Mouse (Mus musculus): ENCODE measurements around the gene Fgfr3. TPM values are rescaled to one million over a fixed set of nuclear protein-coding genes. Genes with fewer than 3 reads are reported as not detected.

Gene Fgfr3
- polyA plus RNA-seq, 1 experiment: 2.7 TPM

- Histone ChIP-seq H3K27me3 (ENCODE audit: control insufficient read depth, insufficient read depth, insufficient read length) (peaks cover 65% of the 10 kb centered on the region), H3K4me3 (no peak overlapping the region), H3ac (ENCODE audit: control insufficient read depth, insufficient read length) (no peak overlapping the region), H3K79me2 (ENCODE audit: control insufficient read depth, insufficient read depth) (no peaks in the 10 kb centered on the region), H3K36me3 (ENCODE audit: control insufficient read depth, insufficient read depth) (no peaks in the 10 kb centered on the region), H3K4me2 (ENCODE audit: low read depth) (no peak overlapping the region)
- no peak for TF ChIP-seq MYOG (IDR thresholded peaks at IDR 0.05; ENCODE audit: control insufficient read depth in 1 of 3, insufficient read depth in 1 of 3, insufficient read length in 2 of 3, low read depth in 2 of 3)
- no peak for TF ChIP-seq SRF (IDR thresholded peaks at IDR 0.05; ENCODE audit: control insufficient read depth, insufficient read length, low read depth)
- TF ChIP-seq MAX (IDR thresholded peaks at IDR 0.05; ENCODE audit: low read depth): no peak
- TF ChIP-seq REST (IDR thresholded peaks at IDR 0.05; ENCODE audit: insufficient read depth, insufficient read length): no peak
- no peak for TF ChIP-seq TCF12 (IDR thresholded peaks at IDR 0.05; ENCODE audit: insufficient read depth, poor library complexity, severe bottlenecking)
- TF ChIP-seq POLR2AphosphoS2 (IDR thresholded peaks at IDR 0.05; ENCODE audit: insufficient read length, low read depth): no peak
- TF ChIP-seq CEBPB (IDR thresholded peaks at IDR 0.05; ENCODE audit: insufficient read depth, poor library complexity, severe bottlenecking): no peak
- no peak for TF ChIP-seq USF1 (IDR thresholded peaks at IDR 0.05; ENCODE audit: low read depth)
- no peak for TF ChIP-seq POLR2A (IDR thresholded peaks at IDR 0.05; ENCODE audit: insufficient read length, low read depth)
- TF ChIP-seq MYOD1 (IDR thresholded peaks at IDR 0.05; ENCODE audit: control insufficient read depth in 1 of 3, insufficient read length in 2 of 3, low read depth in 2 of 3): no peak
Measured at GRCm38 (mm10) chr5:33706350-33706629, 15.2 kb upstream of the Fgfr3 start.

GRCm38 (mm10) chr5:33707163-33707562 is 14.3 kb upstream of the Fgfr3 start:
- no peaks in the 10 kb centered on the region for H3K79me2 ChIP-seq (ENCODE audit: control insufficient read depth, insufficient read depth)
- H3K4me3 ChIP-seq: no peak overlapping the region
- no peak for TF ChIP-seq USF1 (IDR thresholded peaks at IDR 0.05; ENCODE audit: low read depth)
- no peak for TF ChIP-seq MAX (IDR thresholded peaks at IDR 0.05; ENCODE audit: low read depth)
- no peak for TF ChIP-seq SRF (IDR thresholded peaks at IDR 0.05; ENCODE audit: control insufficient read depth, insufficient read length, low read depth)
- no peak for TF ChIP-seq E2F4 (IDR thresholded peaks at IDR 0.05; ENCODE audit: insufficient read depth)
- no peak for TF ChIP-seq POLR2AphosphoS2 (IDR thresholded peaks at IDR 0.05; ENCODE audit: insufficient read length, low read depth)
- TF ChIP-seq POLR2A (IDR thresholded peaks at IDR 0.05; ENCODE audit: insufficient read length, low read depth): no peak
- TF ChIP-seq CEBPB (IDR thresholded peaks at IDR 0.05; ENCODE audit: insufficient read depth, poor library complexity, severe bottlenecking): no peak
- TF ChIP-seq MYOG (IDR thresholded peaks at IDR 0.05; ENCODE audit: control insufficient read depth in 1 of 3, insufficient read depth in 1 of 3, insufficient read length in 2 of 3, low read depth in 2 of 3): no peak
- peaks cover 59% of the 10 kb centered on the region for H3K27me3 ChIP-seq (ENCODE audit: control insufficient read depth, insufficient read depth, insufficient read length)
- H3ac ChIP-seq (ENCODE audit: control insufficient read depth, insufficient read length): no peak overlapping the region
- no peaks in the 10 kb centered on the region for H3K36me3 ChIP-seq (ENCODE audit: control insufficient read depth, insufficient read depth)
- no peak overlapping the region for H3K4me2 ChIP-seq (ENCODE audit: low read depth)

GRCm38 (mm10) chr5:33709037-33709436 is 12.4 kb upstream of the Fgfr3 start:
- H3ac ChIP-seq (ENCODE audit: control insufficient read depth, insufficient read length): no peak overlapping the region
- H3K27me3 ChIP-seq (ENCODE audit: control insufficient read depth, insufficient read depth, insufficient read length): peaks cover 68% of the 10 kb centered on the region
- no peaks in the 10 kb centered on the region for H3K79me2 ChIP-seq (ENCODE audit: control insufficient read depth, insufficient read depth)
- no peak for TF ChIP-seq E2F4 (IDR thresholded peaks at IDR 0.05; ENCODE audit: insufficient read depth)
- no peak for TF ChIP-seq MYOD1 (IDR thresholded peaks at IDR 0.05; ENCODE audit: control insufficient read depth in 1 of 3, insufficient read length in 2 of 3, low read depth in 2 of 3)
- no peak for TF ChIP-seq USF1 (IDR thresholded peaks at IDR 0.05; ENCODE audit: low read depth)
- TF ChIP-seq MAX (IDR thresholded peaks at IDR 0.05; ENCODE audit: low read depth): no peak
- no peak for TF ChIP-seq SRF (IDR thresholded peaks at IDR 0.05; ENCODE audit: control insufficient read depth, insufficient read length, low read depth)
- no peak for TF ChIP-seq CEBPB (IDR thresholded peaks at IDR 0.05; ENCODE audit: insufficient read depth, poor library complexity, severe bottlenecking)
- no peak for TF ChIP-seq MYOG (IDR thresholded peaks at IDR 0.05; ENCODE audit: control insufficient read depth in 1 of 3, insufficient read depth in 1 of 3, insufficient read length in 2 of 3, low read depth in 2 of 3)
- no peak for TF ChIP-seq TCF12 (IDR thresholded peaks at IDR 0.05; ENCODE audit: insufficient read depth, poor library complexity, severe bottlenecking)
- no peak overlapping the region for H3K4me2 ChIP-seq (ENCODE audit: low read depth)
- H3K36me3 ChIP-seq (ENCODE audit: control insufficient read depth, insufficient read depth): no peaks in the 10 kb centered on the region
- H3K4me3 ChIP-seq: no peak overlapping the region

GRCm38 (mm10) chr5:33712550-33712949 is 8.9 kb upstream of the Fgfr3 start:
- Histone ChIP-seq H3K4me3 (no peak overlapping the region), H3K27me3 (ENCODE audit: control insufficient read depth, insufficient read depth, insufficient read length) (peaks cover 37% of the 10 kb centered on the region), H3K4me2 (ENCODE audit: low read depth) (no peak overlapping the region), H3K79me2 (ENCODE audit: control insufficient read depth, insufficient read depth) (no peaks in the 10 kb centered on the region), H3ac (ENCODE audit: control insufficient read depth, insufficient read length) (no peak overlapping the region), H3K36me3 (ENCODE audit: control insufficient read depth, insufficient read depth) (no peaks in the 10 kb centered on the region)
- no peak for TF ChIP-seq TCF12 (IDR thresholded peaks at IDR 0.05; ENCODE audit: insufficient read depth, poor library complexity, severe bottlenecking)
- TF ChIP-seq POLR2A (IDR thresholded peaks at IDR 0.05; ENCODE audit: insufficient read length, low read depth): no peak
- no peak for TF ChIP-seq MYOD1 (IDR thresholded peaks at IDR 0.05; ENCODE audit: control insufficient read depth in 1 of 3, insufficient read length in 2 of 3, low read depth in 2 of 3)
- no peak for TF ChIP-seq USF1 (IDR thresholded peaks at IDR 0.05; ENCODE audit: low read depth)
- TF ChIP-seq REST (IDR thresholded peaks at IDR 0.05; ENCODE audit: insufficient read depth, insufficient read length): no peak
- TF ChIP-seq POLR2AphosphoS2 (IDR thresholded peaks at IDR 0.05; ENCODE audit: insufficient read length, low read depth): no peak
- TF ChIP-seq TCF3 (IDR thresholded peaks at IDR 0.05; ENCODE audit: insufficient read length, low read depth): no peak
- TF ChIP-seq SRF (IDR thresholded peaks at IDR 0.05; ENCODE audit: control insufficient read depth, insufficient read length, low read depth): no peak
- no peak for TF ChIP-seq E2F4 (IDR thresholded peaks at IDR 0.05; ENCODE audit: insufficient read depth)
- TF ChIP-seq MYOG (IDR thresholded peaks at IDR 0.05; ENCODE audit: control insufficient read depth in 1 of 3, insufficient read depth in 1 of 3, insufficient read length in 2 of 3, low read depth in 2 of 3): no peak
- TF ChIP-seq CEBPB (IDR thresholded peaks at IDR 0.05; ENCODE audit: insufficient read depth, poor library complexity, severe bottlenecking): no peak
- TF ChIP-seq MAX (IDR thresholded peaks at IDR 0.05; ENCODE audit: low read depth): no peak

- Histone ChIP-seq H3K36me3 (ENCODE audit: control insufficient read depth, insufficient read depth) (no peaks in the 10 kb centered on the region), H3ac (ENCODE audit: control insufficient read depth, insufficient read length) (no peak overlapping the region), H3K4me3 (no peak overlapping the region), H3K4me2 (ENCODE audit: low read depth) (no peak overlapping the region), H3K27me3 (ENCODE audit: control insufficient read depth, insufficient read depth, insufficient read length) (peaks cover 31% of the 10 kb centered on the region), H3K79me2 (ENCODE audit: control insufficient read depth, insufficient read depth) (no peaks in the 10 kb centered on the region)
- TF ChIP-seq E2F4 (IDR thresholded peaks at IDR 0.05; ENCODE audit: insufficient read depth) (no peak), MYOD1 (IDR thresholded peaks at IDR 0.05; ENCODE audit: control insufficient read depth in 1 of 3, insufficient read length in 2 of 3, low read depth in 2 of 3) (no peak), CEBPB (IDR thresholded peaks at IDR 0.05; ENCODE audit: insufficient read depth, poor library complexity, severe bottlenecking) (no peak), POLR2AphosphoS2 (IDR thresholded peaks at IDR 0.05; ENCODE audit: insufficient read length, low read depth) (no peak), MYOG (IDR thresholded peaks at IDR 0.05; ENCODE audit: control insufficient read depth in 1 of 3, insufficient read depth in 1 of 3, insufficient read length in 2 of 3, low read depth in 2 of 3) (no peak), REST (IDR thresholded peaks at IDR 0.05; ENCODE audit: insufficient read depth, insufficient read length) (no peak), SRF (IDR thresholded peaks at IDR 0.05; ENCODE audit: control insufficient read depth, insufficient read length, low read depth) (no peak), POLR2A (IDR thresholded peaks at IDR 0.05; ENCODE audit: insufficient read length, low read depth) (no peak)
Measured at GRCm38 (mm10) chr5:33715182-33715581, 6.3 kb upstream of the Fgfr3 start.

Measured in myocyte (in vitro differentiated cells).